Mouse (Mus musculus) lung, adult 2 months (tissue): ENCODE measurements around the gene Pde6h.

ENCODE experiments used
- CTCF ChIP-seq: fragments of 200-500 bp; IDR thresholded peaks from 2 replicates; pipeline ENCODE4 v1.5.1; 2011; ENCODE audit warnings: mild to moderate bottlenecking, low read length, control low read depth; ENCODE audit not compliant: insufficient read depth
- POLR2A ChIP-seq: fragments of 200-500 bp; IDR thresholded peaks from 2 replicates; pipeline ENCODE4 v1.6.1; 2011; ENCODE audit warnings: low read depth, mild to moderate bottlenecking, control low read depth, low read length, borderline replicate concordance; ENCODE audit errors: extremely low read depth

- TF ChIP-seq CTCF (no peak), POLR2A (peak; percentile 46; the same call in 1 of the 2 replicates)
Observed at GRCm38 (mm10) chr6:136874599-136874998, 49.0 kb upstream of the Pde6h start.
